Comparison of ENCODE assay signal across 8 mouse cellular contexts in genomic region chr9:107568331-107569261, GRCm38 (mm10). TPM values are rescaled to one million over a fixed set of nuclear protein-coding genes. Genes with fewer than 3 reads are reported as not detected.
A peak's percentile ranks its signal among the peaks of the same experiment; 100 is the strongest.
DNase-seq lines count a peak whose midpoint lies in the region; ATAC-seq and TF ChIP-seq lines count a peak whose summit lies in the region.

No protein-coding gene starts in this region.

- TF ChIP-seq EP300 in liver, embryonic 14.5 days (IDR thresholded peaks at IDR 0.05; ENCODE audit: low read depth), result peak; percentile 57

- peak overlapping the region; percentile 81 for H3K4me2 ChIP-seq in heart, embryonic 13.5 days
- peak overlapping the region; percentile 78 for H3K4me2 ChIP-seq in kidney, postnatal 0 days (ENCODE audit: low read length)
- peak overlapping the region; percentile 85 for H3K4me2 ChIP-seq in liver, embryonic 14.5 days (ENCODE audit: low read depth)
- H3K4me2 ChIP-seq in stomach, embryonic 14.5 days (replicated peaks; ENCODE audit: low read depth, low read length), result peak overlapping the region; percentile 83

- H3K9me3 ChIP-seq in erythroblast, embryonic 14.5 days (ENCODE audit: control insufficient read depth, low read length), result no peaks in the 10 kb centered on the region
- H3K9me3 ChIP-seq in heart, embryonic 13.5 days, result no peaks in the 10 kb centered on the region
- H3K9me3 ChIP-seq in kidney, postnatal 0 days (replicated peaks; ENCODE audit: low read length), result no peaks in the 10 kb centered on the region
- no peaks in the 10 kb centered on the region for H3K9me3 ChIP-seq in liver, embryonic 14.5 days (ENCODE audit: control insufficient read depth, low read length)
- H3K9me3 ChIP-seq in stomach, embryonic 14.5 days (ENCODE audit: control insufficient read depth, low read depth, low read length), result no peaks in the 10 kb centered on the region

- peak overlapping the region; percentile 93 for H3K9ac ChIP-seq in heart, embryonic 13.5 days
- H3K9ac ChIP-seq in kidney, postnatal 0 days (ENCODE audit: low read depth, low read length), result peak overlapping the region; percentile 74
- peak overlapping the region; percentile 87 for H3K9ac ChIP-seq in liver, embryonic 14.5 days (replicated peaks)
- peak overlapping the region; percentile 73 for H3K9ac ChIP-seq in stomach, embryonic 14.5 days (replicated peaks; ENCODE audit: low read depth, low read length)

- WGBS in heart, embryonic 13.5 days, result under 1% methylated on average over 41 of the region's 41 CpGs
- under 1% methylated on average over 41 of the region's 41 CpGs for WGBS in kidney, postnatal 0 days
- WGBS in liver, embryonic 14.5 days (ENCODE audit: insufficient replicate concordance), result under 1% methylated on average over 41 of the region's 41 CpGs
- under 1% methylated on average over 41 of the region's 41 CpGs for WGBS in stomach, embryonic 14.5 days

- peak; percentile 77 for ATAC-seq in heart, embryonic 13.5 days (ENCODE audit: extremely low read depth, insufficient number of reproducible peaks, low FRiP score, low TSS enrichment)
- peak; percentile 72 for ATAC-seq in kidney, postnatal 0 days (replicated peaks; ENCODE audit: low FRiP score, low read depth)
- peak; percentile 79 for ATAC-seq in liver, embryonic 14.5 days (ENCODE audit: insufficient read depth)
- peak; percentile 86 for ATAC-seq in stomach, embryonic 14.5 days (ENCODE audit: insufficient number of reproducible peaks, insufficient read depth, low FRiP score, low read depth)

- peaks cover 68% of the 10 kb centered on the region for H3K36me3 ChIP-seq in erythroblast, embryonic 14.5 days (ENCODE audit: control insufficient read depth)
- H3K36me3 ChIP-seq in heart, embryonic 13.5 days, result peaks cover 50% of the 10 kb centered on the region
- H3K36me3 ChIP-seq in kidney, postnatal 0 days (ENCODE audit: insufficient read depth, low read length), result peaks cover 20% of the 10 kb centered on the region
- H3K36me3 ChIP-seq in liver, embryonic 14.5 days (replicated peaks; ENCODE audit: control insufficient read depth, insufficient read depth, low read depth), result peaks cover 12% of the 10 kb centered on the region
- H3K36me3 ChIP-seq in stomach, embryonic 14.5 days (ENCODE audit: control insufficient read depth, insufficient read depth, low read length), result peaks cover 26% of the 10 kb centered on the region

- peak overlapping the region; percentile 87 for H3K4me3 ChIP-seq in brown adipose tissue, adult 24 weeks (ENCODE audit: insufficient read depth, low read depth, low read length)
- peak overlapping the region; percentile 93 for H3K4me3 ChIP-seq in erythroblast, embryonic 14.5 days (replicated peaks)
- peak overlapping the region; percentile 87 for H3K4me3 ChIP-seq in heart, embryonic 13.5 days
- H3K4me3 ChIP-seq in kidney, postnatal 0 days (replicated peaks; ENCODE audit: low read depth, low read length), result peak overlapping the region; percentile 74
- H3K4me3 ChIP-seq in liver, embryonic 14.5 days (ENCODE audit: insufficient read depth in 1 of 2, low read depth in 2 of 2, low read length in 2 of 2), result peak overlapping the region; percentile 86 to 88
- H3K4me3 ChIP-seq in stomach, embryonic 14.5 days (ENCODE audit: low read depth, low read length), result peak overlapping the region; percentile 71

- no peak; the same call in 1 of the 2 replicates for TF ChIP-seq CTCF in kidney, postnatal 0 days (IDR thresholded peaks at IDR 0.05; ENCODE audit: low read depth)
- TF ChIP-seq CTCF in liver, embryonic 14.5 days (IDR thresholded peaks at IDR 0.05; ENCODE audit: low read depth), result no peak

- H3K27ac ChIP-seq in brown adipose tissue, adult 24 weeks (replicated peaks; ENCODE audit: low read depth, low read length), result peak overlapping the region; percentile 99
- peak overlapping the region; percentile 83 for H3K27ac ChIP-seq in heart, embryonic 13.5 days (replicated peaks)
- peak overlapping the region; percentile 95 for H3K27ac ChIP-seq in kidney, postnatal 0 days
- H3K27ac ChIP-seq in liver, embryonic 14.5 days, result peak overlapping the region; percentile 84
- peak overlapping the region; percentile 93 for H3K27ac ChIP-seq in stomach, embryonic 14.5 days (ENCODE audit: low read length)

- no peaks in the 10 kb centered on the region for H3K27me3 ChIP-seq in erythroblast, embryonic 14.5 days (ENCODE audit: control insufficient read depth)
- H3K27me3 ChIP-seq in heart, embryonic 13.5 days (replicated peaks), result no peaks in the 10 kb centered on the region
- no peaks in the 10 kb centered on the region for H3K27me3 ChIP-seq in kidney, postnatal 0 days (ENCODE audit: insufficient read depth, low read length)
- H3K27me3 ChIP-seq in liver, embryonic 14.5 days (ENCODE audit: control insufficient read depth, insufficient read depth, low read length), result no peaks in the 10 kb centered on the region
- no peaks in the 10 kb centered on the region for H3K27me3 ChIP-seq in stomach, embryonic 14.5 days (ENCODE audit: control insufficient read depth, insufficient read depth, low read length)

- H3K4me1 ChIP-seq in brown adipose tissue, adult 24 weeks (ENCODE audit: control insufficient read depth, insufficient read depth, insufficient read length, low read length), result peaks cover 39% of the 10 kb centered on the region
- H3K4me1 ChIP-seq in erythroblast, embryonic 14.5 days (ENCODE audit: control insufficient read depth), result peaks cover 97% of the 10 kb centered on the region
- peaks cover 66% of the 10 kb centered on the region for H3K4me1 ChIP-seq in heart, embryonic 13.5 days
- peaks cover 34% of the 10 kb centered on the region for H3K4me1 ChIP-seq in kidney, postnatal 0 days (replicated peaks; ENCODE audit: insufficient read depth, low read length)
- H3K4me1 ChIP-seq in liver, embryonic 14.5 days (replicated peaks; ENCODE audit: control insufficient read depth in 2 of 2, insufficient read depth in 2 of 2, low read length in 1 of 2), result peaks cover 48 to 63% of the 10 kb centered on the region in 2 experiments
- H3K4me1 ChIP-seq in stomach, embryonic 14.5 days (ENCODE audit: control insufficient read depth, insufficient read depth, low read length), result peaks cover 25% of the 10 kb centered on the region

- DNase-seq in CD4-positive, CD25-positive, alpha-beta regulatory T cell, adult 2 months (ENCODE audit: low read depth, low spot score), result peak; percentile 88
- DNase-seq in kidney, postnatal 0 days (ENCODE audit: low spot score), result peak; percentile 94
- DNase-seq in liver, embryonic 14.5 days (ENCODE audit: low read depth in 3 of 3, low spot score in 3 of 3), result peak; percentile 80 to 82 (median 81)
- peak; percentile 91 for DNase-seq in neural tube, embryonic 10.5 days (ENCODE audit: extremely low spot score, low spot score)

RNA-seq across cellular contexts. Expression of gene Hyal2, which starts 0.9 kb away (rescaled TPM):
- polyA plus RNA-seq in brown adipose tissue, adult 24 weeks (2012; ENCODE audit: insufficient read depth, insufficient read length, missing spikeins), result 14.1 and 14.2 TPM in 2 replicates
- 4.1 and 5.4 TPM in 2 replicates for polyA plus RNA-seq in erythroblast, embryonic 14.5 days (2012)
- polyA plus RNA-seq in heart, embryonic 13.5 days (2015; fragmentation: Nextera tagmentation; extraction: Ambion mirVana), result 94.0 and 104 TPM in 2 replicates
- polyA plus RNA-seq in kidney, postnatal 0 days (2015; fragmentation: Nextera tagmentation; extraction: Ambion mirVana), result 87.7 and 88.8 TPM in 2 replicates
- polyA plus RNA-seq in liver, embryonic 14.5 days (2012; rRNA removed), result 19.9 and 26.2 TPM in 2 replicates
- polyA plus RNA-seq in liver, embryonic 14.5 days (2014; fragmentation: Nextera tagmentation; extraction: Ambion mirVana), result 47.0 and 51.3 TPM in 2 replicates
- 119 and 127 TPM in 2 replicates for polyA plus RNA-seq in stomach, embryonic 14.5 days (2014; fragmentation: Nextera tagmentation; extraction: Ambion mirVana)

RNA-seq across cellular contexts. Expression of gene Tusc2, which starts 5.5 kb away (rescaled TPM):
- 31.2 and 49.0 TPM in 2 replicates for polyA plus RNA-seq in brown adipose tissue, adult 24 weeks (2012; ENCODE audit: insufficient read depth, insufficient read length, missing spikeins)
- polyA plus RNA-seq in erythroblast, embryonic 14.5 days (2012), result 3.7 and 5.3 TPM in 2 replicates
- polyA plus RNA-seq in heart, embryonic 13.5 days (2015; fragmentation: Nextera tagmentation; extraction: Ambion mirVana), result 44.5 and 51.6 TPM in 2 replicates
- 52.1 and 53.0 TPM in 2 replicates for polyA plus RNA-seq in kidney, postnatal 0 days (2015; fragmentation: Nextera tagmentation; extraction: Ambion mirVana)
- polyA plus RNA-seq in liver, embryonic 14.5 days (2012; rRNA removed), result 20.3 and 22.6 TPM in 2 replicates
- 39.7 and 40.4 TPM in 2 replicates for polyA plus RNA-seq in liver, embryonic 14.5 days (2014; fragmentation: Nextera tagmentation; extraction: Ambion mirVana)
- 36.2 and 40.3 TPM in 2 replicates for polyA plus RNA-seq in stomach, embryonic 14.5 days (2014; fragmentation: Nextera tagmentation; extraction: Ambion mirVana)

RNA-seq across cellular contexts. Expression of gene Hyal1, which starts 8.1 kb away (rescaled TPM):
- polyA plus RNA-seq in brown adipose tissue, adult 24 weeks (2012; ENCODE audit: insufficient read depth, insufficient read length, missing spikeins), result 25.2 and 46.4 TPM in 2 replicates
- polyA plus RNA-seq in erythroblast, embryonic 14.5 days (2012), result 0.53 and 0.54 TPM in 2 replicates
- polyA plus RNA-seq in heart, embryonic 13.5 days (2015; fragmentation: Nextera tagmentation; extraction: Ambion mirVana), result 6.3 and 7.5 TPM in 2 replicates
- polyA plus RNA-seq in kidney, postnatal 0 days (2015; fragmentation: Nextera tagmentation; extraction: Ambion mirVana), result 5.0 and 6.0 TPM in 2 replicates
- 1.2 and 1.3 TPM in 2 replicates for polyA plus RNA-seq in liver, embryonic 14.5 days (2012; rRNA removed)
- 1.2 and 1.4 TPM in 2 replicates for polyA plus RNA-seq in liver, embryonic 14.5 days (2014; fragmentation: Nextera tagmentation; extraction: Ambion mirVana)
- 10.3 and 12.1 TPM in 2 replicates for polyA plus RNA-seq in stomach, embryonic 14.5 days (2014; fragmentation: Nextera tagmentation; extraction: Ambion mirVana)

RNA-seq across cellular contexts. Expression of gene Naa80, which starts 10.1 kb away (rescaled TPM):
- polyA plus RNA-seq in brown adipose tissue, adult 24 weeks (2012; ENCODE audit: insufficient read depth, insufficient read length, missing spikeins), result 25.9 and 31.3 TPM in 2 replicates
- 10.1 and 11.4 TPM in 2 replicates for polyA plus RNA-seq in erythroblast, embryonic 14.5 days (2012)
- 13.9 and 14.6 TPM in 2 replicates for polyA plus RNA-seq in heart, embryonic 13.5 days (2015; fragmentation: Nextera tagmentation; extraction: Ambion mirVana)
- polyA plus RNA-seq in kidney, postnatal 0 days (2015; fragmentation: Nextera tagmentation; extraction: Ambion mirVana), result 20.3 and 22.3 TPM in 2 replicates
- 11.4 and 16.9 TPM in 2 replicates for polyA plus RNA-seq in liver, embryonic 14.5 days (2012; rRNA removed)
- polyA plus RNA-seq in liver, embryonic 14.5 days (2014; fragmentation: Nextera tagmentation; extraction: Ambion mirVana), result 8.9 and 11.8 TPM in 2 replicates
- polyA plus RNA-seq in stomach, embryonic 14.5 days (2014; fragmentation: Nextera tagmentation; extraction: Ambion mirVana), result 17.3 and 19.9 TPM in 2 replicates

RNA-seq across cellular contexts. Expression of gene Hyal3, which starts 12.0 kb away (rescaled TPM):
- polyA plus RNA-seq in brown adipose tissue, adult 24 weeks (2012; ENCODE audit: insufficient read depth, insufficient read length, missing spikeins), result 0.63 TPM in 1 of 2 replicates, not detected in the other
- polyA plus RNA-seq in erythroblast, embryonic 14.5 days (2012), result 0.34 TPM in 1 of 2 replicates, not detected in the other
- 0.48 and 0.68 TPM in 2 replicates for polyA plus RNA-seq in heart, embryonic 13.5 days (2015; fragmentation: Nextera tagmentation; extraction: Ambion mirVana)
- polyA plus RNA-seq in kidney, postnatal 0 days (2015; fragmentation: Nextera tagmentation; extraction: Ambion mirVana), result 1.3 and 2.0 TPM in 2 replicates
- polyA plus RNA-seq in liver, embryonic 14.5 days (2012; rRNA removed), result 0.45 and 0.80 TPM in 2 replicates
- polyA plus RNA-seq in liver, embryonic 14.5 days (2014; fragmentation: Nextera tagmentation; extraction: Ambion mirVana), result 0.69 and 0.87 TPM in 2 replicates
- 1.0 and 1.4 TPM in 2 replicates for polyA plus RNA-seq in stomach, embryonic 14.5 days (2014; fragmentation: Nextera tagmentation; extraction: Ambion mirVana)

Comparison
In these comparisons a context has a peak if more than half of its experiments do, and no peak if none do; other contexts are left out.
1. Peak in every context shown above with its lines: DNase-seq, ATAC-seq, H3K4me3 ChIP-seq and H3K27ac ChIP-seq.